Mouse (Mus musculus): ENCODE measurements around the gene Bicra. TPM values are rescaled to one million over a fixed set of nuclear protein-coding genes. Genes with fewer than 3 reads are reported as not detected.

Gene Bicra
- total RNA-seq, 2 experiments from 2014 or later: 9.1 to 9.7 TPM

Other genes with a start within 250 kb of the Bicra start
- not detected for gene Obox6, start 208.2 kb downstream of the Bicra start, total RNA-seq (2021)
- gene Crx, start 168.0 kb downstream of the Bicra start, total RNA-seq (2021): not detected
- gene Crxos, start 165.3 kb downstream of the Bicra start, total RNA-seq (2021): not detected
- 100 to 1,000 TPM; 149 to 162 TPM for gene Selenow, start 125.5 kb downstream of the Bicra start, total RNA-seq (2021)
- gene Nop53, start 101.8 kb downstream of the Bicra start, total RNA-seq (2021): 100 to 1,000 TPM; 129 to 137 TPM
- gene Ehd2, start 80.4 kb downstream of the Bicra start, total RNA-seq (2021): 100 to 1,000 TPM; 172 to 182 TPM
- not detected for gene Zfp541, start 13.9 kb upstream of the Bicra start, total RNA-seq (2021)
- gene Napa, start 50.5 kb upstream of the Bicra start, total RNA-seq (2021): 10 to 100 TPM; 86.1 to 99.9 TPM
- 10 to 100 TPM; 24.9 to 28.0 TPM for gene Kptn, start 72.0 kb upstream of the Bicra start, total RNA-seq (2021)
- gene Slc8a2, start 81.9 kb upstream of the Bicra start, total RNA-seq (2021): under 1 TPM; 0.63 to 0.84 TPM
- gene Meis3, start 127.2 kb upstream of the Bicra start, total RNA-seq (2021): 1 to 10 TPM; 3.8 to 5.4 TPM
- 10 to 100 TPM in 1 of 2 experiments, 1 to 10 TPM in 1; 8.7 to 11.1 TPM for gene Dhx34, start 174.1 kb upstream of the Bicra start, total RNA-seq (2021)
- gene C5ar2, start 196.2 kb upstream of the Bicra start, total RNA-seq (2021): 1 to 10 TPM in 1 of 2 experiments, under 1 TPM in 1; 0.93 to 1.1 TPM
- gene C5ar1, start 211.6 kb upstream of the Bicra start, total RNA-seq (2021): 1 to 10 TPM; 5.2 to 5.8 TPM
- gene Inafm1, start 225.7 kb upstream of the Bicra start, total RNA-seq (2021): 10 to 100 TPM; 14.6 to 14.9 TPM
- gene Ccdc9, start 238.9 kb upstream of the Bicra start, total RNA-seq (2021): 10 to 100 TPM; 32.1 to 39.4 TPM

Measured in heart, postnatal 14 days (tissue).